ENCODE assay signal across 13 mouse cellular contexts in the genomic region with DNA sequence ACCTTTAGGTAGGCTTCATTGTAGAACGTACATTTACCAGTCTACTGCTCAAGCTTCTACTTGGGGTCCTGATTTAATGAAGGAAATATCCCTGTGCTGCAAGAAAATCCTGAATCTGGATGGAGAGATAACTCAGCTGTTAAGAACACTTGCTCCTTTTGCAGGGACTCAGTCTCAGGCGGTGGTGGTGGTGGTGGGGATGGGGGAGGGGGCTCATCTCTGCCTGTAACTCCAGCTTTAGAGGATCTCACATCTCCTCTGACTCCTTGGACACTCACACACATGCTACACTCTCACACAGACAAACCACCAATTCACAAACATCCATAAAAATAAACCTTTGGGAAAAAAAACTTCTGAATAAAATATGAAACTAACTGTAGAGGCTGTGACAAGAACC.
DNase-seq lines count a peak whose midpoint lies in the region; ATAC-seq and TF ChIP-seq lines count a peak whose summit lies in the region.
"Had no signal": no experiment of that assay in that cellular context is flagged by ENCODE, and none has a peak within 500 bp of the region (broad histone marks: within the 10 kb centered on the region; RNA-seq: fewer than 3 reads in every experiment).

No protein-coding gene starts in this region.

- no peak for TF ChIP-seq POLR2A in heart, adult 2 months (IDR thresholded peaks at IDR 0.05; ENCODE audit: insufficient read depth, low read depth, low read length)

- DNase-seq in heart, adult 2 months, result no peak
- DNase-seq in lung, adult 18-20 months, result no peak
- DNase-seq: adrenal gland, adult 2 months; adrenal gland, postnatal 10 days; adrenal gland, postnatal 25 days; embryo, embryonic 11 days had no signal

- no peaks in the 10 kb centered on the region for H3K9me3 ChIP-seq in heart, embryonic 15.5 days (replicated peaks)
- H3K9me3 ChIP-seq in lung, embryonic 15.5 days, result no peaks in the 10 kb centered on the region
- H3K9me3 ChIP-seq: embryonic facial prominence, embryonic 13.5 days; embryonic facial prominence, embryonic 15.5 days; forebrain, embryonic 12.5 days had no signal

- WGBS in heart, embryonic 15.5 days, result 34% methylated on average over 2 of the region's 2 CpGs
- 49% methylated on average over 2 of the region's 2 CpGs for WGBS in heart, adult 2 months
- 31% methylated on average over 2 of the region's 2 CpGs for WGBS in lung, embryonic 15.5 days

- H3K36me3 ChIP-seq in heart, embryonic 15.5 days, result no peaks in the 10 kb centered on the region
- H3K36me3 ChIP-seq in heart, adult 2 months (ENCODE audit: control insufficient read depth, insufficient read depth, low read length), result no peaks in the 10 kb centered on the region
- no peaks in the 10 kb centered on the region for H3K36me3 ChIP-seq in lung, embryonic 15.5 days
- H3K36me3 ChIP-seq: embryonic facial prominence, embryonic 13.5 days; embryonic facial prominence, embryonic 15.5 days; forebrain, embryonic 10.5 days; forebrain, embryonic 12.5 days had no signal

- H3K4me1 ChIP-seq in heart, embryonic 15.5 days (replicated peaks), result peaks cover 11% of the 10 kb centered on the region
- H3K4me1 ChIP-seq in heart, adult 2 months (ENCODE audit: control insufficient read depth, insufficient read depth, low read length), result no peaks in the 10 kb centered on the region
- peaks cover 5% of the 10 kb centered on the region; the same call in 1 of the 2 replicates for H3K4me1 ChIP-seq in lung, embryonic 15.5 days
- H3K4me1 ChIP-seq: embryonic facial prominence, embryonic 13.5 days; embryonic facial prominence, embryonic 15.5 days; forebrain, embryonic 10.5 days; forebrain, embryonic 12.5 days had no signal

- H3K4me3 ChIP-seq in heart, embryonic 15.5 days, result no peak overlapping the region
- H3K4me3 ChIP-seq in heart, adult 2 months, result no peak overlapping the region
- H3K4me3 ChIP-seq in lung, embryonic 15.5 days, result no peak overlapping the region
- H3K4me3 ChIP-seq: embryonic facial prominence, embryonic 13.5 days; embryonic facial prominence, embryonic 15.5 days; erythroblast, embryonic 14.5 days; forebrain, embryonic 10.5 days; forebrain, embryonic 12.5 days had no signal

- no peaks in the 10 kb centered on the region for H3K27me3 ChIP-seq in heart, embryonic 15.5 days
- 0 out of 2 replicates have a peak, but pooled peaks cover 3% of the 10 kb centered on the region for H3K27me3 ChIP-seq in heart, adult 2 months (ENCODE audit: control insufficient read depth, insufficient read depth, low read length)
- no peaks in the 10 kb centered on the region for H3K27me3 ChIP-seq in lung, embryonic 15.5 days
- H3K27me3 ChIP-seq: embryonic facial prominence, embryonic 13.5 days; embryonic facial prominence, embryonic 15.5 days; forebrain, embryonic 12.5 days had no signal

- H3K27ac ChIP-seq in heart, embryonic 15.5 days, result peak overlapping the region; percentile 31; the same call in 1 of the 2 replicates
- no peak overlapping the region for H3K27ac ChIP-seq in heart, adult 2 months
- H3K27ac ChIP-seq in lung, embryonic 15.5 days, result 0 out of 2 replicates have a peak overlapping the region, but pooled peaks have one; percentile 30
- H3K27ac ChIP-seq: embryonic facial prominence, embryonic 13.5 days; embryonic facial prominence, embryonic 15.5 days; forebrain, embryonic 10.5 days; forebrain, embryonic 12.5 days had no signal

- intact Hi-C loops in heart, adult 2 months (cut with DNase I), result no loop called here

- H3K4me2 ChIP-seq in heart, embryonic 15.5 days, result no peak overlapping the region
- no peak overlapping the region for H3K4me2 ChIP-seq in lung, embryonic 15.5 days
- H3K4me2 ChIP-seq: embryonic facial prominence, embryonic 13.5 days; embryonic facial prominence, embryonic 15.5 days; forebrain, embryonic 12.5 days had no signal

- ATAC-seq in heart, embryonic 15.5 days (replicated peaks; ENCODE audit: insufficient number of reproducible peaks, insufficient read depth, low FRiP score, low read depth), result no peak
- no peak for ATAC-seq in lung, embryonic 15.5 days (ENCODE audit: borderline replicate concordance, extremely low read depth, low FRiP score, low TSS enrichment)

- TF ChIP-seq EP300 in heart, adult 2 months (IDR thresholded peaks at IDR 0.05; ENCODE audit: insufficient read depth, low read depth, low read length), result no peak

- no peak for TF ChIP-seq CTCF in heart, adult 2 months (IDR thresholded peaks at IDR 0.05)

- no peak overlapping the region for H3K9ac ChIP-seq in heart, embryonic 15.5 days
- no peak overlapping the region for H3K9ac ChIP-seq in heart, adult 2 months (ENCODE audit: low read depth, low read length)
- H3K9ac ChIP-seq in lung, embryonic 15.5 days, result no peak overlapping the region
- H3K9ac ChIP-seq: embryonic facial prominence, embryonic 13.5 days; embryonic facial prominence, embryonic 15.5 days; forebrain, embryonic 12.5 days had no signal

- no peaks in the 10 kb centered on the region for H3K79me2 ChIP-seq in heart, adult 2 months (replicated peaks; ENCODE audit: control insufficient read depth, insufficient read depth, low read length)
